Mouse (Mus musculus): ENCODE results near the gene Gm29427.

- TF ChIP-seq CTCF (conservative IDR thresholded peaks at IDR 0.05; ENCODE audit: low read length) (no peak), POU5F1 (IDR thresholded peaks at IDR 0.05; ENCODE audit: borderline replicate concordance, low read length) (no peak), NANOG (IDR thresholded peaks at IDR 0.05; ENCODE audit: borderline replicate concordance, low read length) (no peak)
Observed at GRCm38 (mm10) chr1:130728070-130728469, 12.5 kb upstream of the Gm29427 start.
